ENCODE assay signal across 8 mouse cellular contexts in genomic region chr4:109430854-109431253, GRCm38 (mm10). TPM values are rescaled to one million over a fixed set of nuclear protein-coding genes. Genes with fewer than 3 reads are reported as not detected.
DNase-seq lines count a peak whose midpoint lies in the region; ATAC-seq and TF ChIP-seq lines count a peak whose summit lies in the region.

No protein-coding gene starts in this region.

- peak; percentile 62 for TF ChIP-seq CTCF in forebrain, postnatal 0 days (IDR thresholded peaks at IDR 0.05; ENCODE audit: low read depth)
- TF ChIP-seq CTCF in thymus, adult 2 months (IDR thresholded peaks at IDR 0.05; ENCODE audit: borderline replicate concordance, control insufficient read depth, extremely low read depth, insufficient read depth, low read length, poor library complexity): peak; percentile 64; the same call in 1 of the 2 replicates

- no peak overlapping the region for H3K27ac ChIP-seq in forebrain, postnatal 0 days (ENCODE audit: low read depth, low read length)
- no peak overlapping the region for H3K27ac ChIP-seq in hindbrain, embryonic 16.5 days (ENCODE audit: low read depth, low read length)
- no peak overlapping the region for H3K27ac ChIP-seq in limb, embryonic 14.5 days (replicated peaks; ENCODE audit: low read depth, low read length)
- H3K27ac ChIP-seq in midbrain, embryonic 16.5 days (ENCODE audit: low read length): no peak overlapping the region
- H3K27ac ChIP-seq in thymus, adult 2 months (ENCODE audit: control insufficient read depth, insufficient read depth, low read length): no peak overlapping the region

- ATAC-seq in cerebellum, adult (ENCODE audit: insufficient number of reproducible peaks, low FRiP score, low TSS enrichment): peak; percentile 45; the same call in 1 of the 2 replicates
- ATAC-seq in forebrain, postnatal 0 days: no peak
- ATAC-seq in hindbrain, embryonic 16.5 days: peak; percentile 40; the same call in 1 of the 2 replicates
- ATAC-seq in limb, embryonic 14.5 days (ENCODE audit: low FRiP score, low read depth): peak; percentile 45; the same call in 1 of the 2 replicates
- ATAC-seq in midbrain, embryonic 16.5 days: peak; percentile 8; the same call in 1 of the 2 replicates

- no peak overlapping the region for H3K4me2 ChIP-seq in forebrain, postnatal 0 days (ENCODE audit: low read depth)
- no peak overlapping the region for H3K4me2 ChIP-seq in hindbrain, embryonic 16.5 days (ENCODE audit: low read length)
- no peak overlapping the region for H3K4me2 ChIP-seq in limb, embryonic 14.5 days (replicated peaks; ENCODE audit: low read depth, low read length, severe bottlenecking)
- H3K4me2 ChIP-seq in midbrain, embryonic 16.5 days (ENCODE audit: low read length): no peak overlapping the region

- DNase-seq in ovary, adult 18-20 months (ENCODE audit: low spot score): peak; percentile 35
- no peak for DNase-seq in ovary, postnatal 10 days (ENCODE audit: low spot score)
- DNase-seq in forebrain, postnatal 0 days: peak; percentile 31
- DNase-seq in limb, embryonic 14.5 days (ENCODE audit: low spot score): peak; percentile 5
- DNase-seq in thymus, adult 2 months: peak; percentile 48

- WGBS in forebrain, postnatal 0 days: 56% methylated on average over 13 of the region's 13 CpGs
- WGBS in hindbrain, embryonic 16.5 days: 58% methylated on average over 13 of the region's 13 CpGs
- WGBS in limb, embryonic 14.5 days: 46% methylated on average over 13 of the region's 13 CpGs
- WGBS in midbrain, embryonic 16.5 days: 56% methylated on average over 13 of the region's 13 CpGs
- WGBS in thymus, adult 2 months: 47% methylated on average over 13 of the region's 13 CpGs

- H3K4me1 ChIP-seq in forebrain, postnatal 0 days (ENCODE audit: insufficient read depth): no peaks in the 10 kb centered on the region
- no peaks in the 10 kb centered on the region for H3K4me1 ChIP-seq in hindbrain, embryonic 16.5 days (ENCODE audit: control insufficient read depth, insufficient read depth, low read depth, low read length)
- H3K4me1 ChIP-seq in limb, embryonic 14.5 days (ENCODE audit: control insufficient read depth, insufficient read depth, low read length): peaks cover 3% of the 10 kb centered on the region; the same call in 1 of the 2 replicates
- no peaks in the 10 kb centered on the region; the same call in 1 of the 2 replicates for H3K4me1 ChIP-seq in midbrain, embryonic 16.5 days (ENCODE audit: control insufficient read depth, insufficient read depth, low read length)
- no peaks in the 10 kb centered on the region; the same call in 1 of the 2 replicates for H3K4me1 ChIP-seq in thymus, adult 2 months (replicated peaks; ENCODE audit: control insufficient read depth, insufficient read depth, low read length)

- no peak for TF ChIP-seq POLR2A in limb, embryonic 14.5 days (IDR thresholded peaks at IDR 0.05; ENCODE audit: borderline replicate concordance, extremely low read depth, insufficient read depth, insufficient read length)
- no peak for TF ChIP-seq POLR2A in thymus, adult 2 months (IDR thresholded peaks at IDR 0.05; ENCODE audit: control insufficient read depth, extremely low read depth, insufficient read depth, low read length, poor library complexity)

- H3K9me3 ChIP-seq in forebrain, postnatal 0 days (ENCODE audit: low read length): no peaks in the 10 kb centered on the region
- no peaks in the 10 kb centered on the region for H3K9me3 ChIP-seq in hindbrain, embryonic 16.5 days (ENCODE audit: control insufficient read depth, low read length)
- no peaks in the 10 kb centered on the region for H3K9me3 ChIP-seq in limb, embryonic 14.5 days (ENCODE audit: control insufficient read depth, low read length)
- no peaks in the 10 kb centered on the region for H3K9me3 ChIP-seq in midbrain, embryonic 16.5 days (replicated peaks; ENCODE audit: control insufficient read depth, low read length, poor library complexity, severe bottlenecking)

- H3K27me3 ChIP-seq in forebrain, postnatal 0 days (ENCODE audit: insufficient read depth, low read length): no peaks in the 10 kb centered on the region
- H3K27me3 ChIP-seq in hindbrain, embryonic 16.5 days (replicated peaks; ENCODE audit: control insufficient read depth, insufficient read depth, low read length): no peaks in the 10 kb centered on the region
- H3K27me3 ChIP-seq in limb, embryonic 14.5 days (ENCODE audit: control insufficient read depth, insufficient read depth, low read length): no peaks in the 10 kb centered on the region
- no peaks in the 10 kb centered on the region for H3K27me3 ChIP-seq in midbrain, embryonic 16.5 days (ENCODE audit: control insufficient read depth, insufficient read depth, low read depth, low read length)
- H3K27me3 ChIP-seq in thymus, adult 2 months (ENCODE audit: control insufficient read depth, insufficient read depth, low read length): no peaks in the 10 kb centered on the region

- no peaks in the 10 kb centered on the region for H3K36me3 ChIP-seq in forebrain, postnatal 0 days (ENCODE audit: insufficient read depth)
- no peaks in the 10 kb centered on the region for H3K36me3 ChIP-seq in hindbrain, embryonic 16.5 days (ENCODE audit: control insufficient read depth, insufficient read depth, low read length)
- H3K36me3 ChIP-seq in limb, embryonic 14.5 days (ENCODE audit: control insufficient read depth, insufficient read depth, low read length): no peaks in the 10 kb centered on the region
- no peaks in the 10 kb centered on the region for H3K36me3 ChIP-seq in midbrain, embryonic 16.5 days (ENCODE audit: control insufficient read depth, insufficient read depth, low read length)
- no peaks in the 10 kb centered on the region for H3K36me3 ChIP-seq in thymus, adult 2 months (ENCODE audit: control insufficient read depth, insufficient read depth, low read length)

- no peak overlapping the region for H3K4me3 ChIP-seq in forebrain, postnatal 0 days (ENCODE audit: low read depth, low read length)
- H3K4me3 ChIP-seq in hindbrain, embryonic 16.5 days (ENCODE audit: low read length): no peak overlapping the region
- no peak overlapping the region for H3K4me3 ChIP-seq in limb, embryonic 14.5 days (replicated peaks; ENCODE audit: low read length)
- H3K4me3 ChIP-seq in midbrain, embryonic 16.5 days (ENCODE audit: low read depth, low read length): no peak overlapping the region
- no peak overlapping the region for H3K4me3 ChIP-seq in thymus, adult 2 months (ENCODE audit: control insufficient read depth, insufficient read depth, low read length)

- H3K9ac ChIP-seq in forebrain, postnatal 0 days: no peak overlapping the region
- H3K9ac ChIP-seq in hindbrain, embryonic 16.5 days (ENCODE audit: low read depth, low read length): no peak overlapping the region
- H3K9ac ChIP-seq in limb, embryonic 14.5 days (ENCODE audit: low read depth, low read length, severe bottlenecking): no peak overlapping the region
- no peak overlapping the region for H3K9ac ChIP-seq in midbrain, embryonic 16.5 days (ENCODE audit: low read depth, low read length)

RNA-seq across cellular contexts. Expression of gene Ttc39a, which starts 24.4 kb away (rescaled TPM):
- total RNA-seq in forebrain, postnatal 0 days (2014; rRNA removed): 1.5 and 4.5 TPM in 2 replicates
- polyA plus RNA-seq in forebrain, postnatal 0 days (2015; fragmentation: Nextera tagmentation; extraction: Ambion mirVana): 1.1 and 1.9 TPM in 2 replicates
- 3.4 and 5.0 TPM in 2 replicates for polyA plus RNA-seq in hindbrain, embryonic 16.5 days (2015; fragmentation: Nextera tagmentation; extraction: Ambion mirVana)
- 5.4 and 6.0 TPM in 2 replicates for polyA plus RNA-seq in limb, embryonic 14.5 days (2012; rRNA removed)
- polyA plus RNA-seq in limb, embryonic 14.5 days (2014; fragmentation: Nextera tagmentation; extraction: Ambion mirVana): 4.0 and 4.3 TPM in 2 replicates
- 2.8 and 2.9 TPM in 2 replicates for polyA plus RNA-seq in midbrain, embryonic 16.5 days (2015; fragmentation: Nextera tagmentation; extraction: Ambion mirVana)
- polyA plus RNA-seq in thymus, adult 2 months (2012; rRNA removed): 15.0 and 17.2 TPM in 2 replicates

RNA-seq across cellular contexts. Expression of gene Rnf11, which starts 53.7 kb away (rescaled TPM):
- 161 and 167 TPM in 2 replicates for total RNA-seq in forebrain, postnatal 0 days (2014; rRNA removed)
- polyA plus RNA-seq in forebrain, postnatal 0 days (2015; fragmentation: Nextera tagmentation; extraction: Ambion mirVana): 68.7 and 84.0 TPM in 2 replicates
- 58.8 and 60.3 TPM in 2 replicates for polyA plus RNA-seq in hindbrain, embryonic 16.5 days (2015; fragmentation: Nextera tagmentation; extraction: Ambion mirVana)
- 39.3 and 43.6 TPM in 2 replicates for polyA plus RNA-seq in limb, embryonic 14.5 days (2012; rRNA removed)
- polyA plus RNA-seq in limb, embryonic 14.5 days (2014; fragmentation: Nextera tagmentation; extraction: Ambion mirVana): 67.0 and 71.7 TPM in 2 replicates
- 64.3 and 68.5 TPM in 2 replicates for polyA plus RNA-seq in midbrain, embryonic 16.5 days (2015; fragmentation: Nextera tagmentation; extraction: Ambion mirVana)
- polyA plus RNA-seq in thymus, adult 2 months (2012; rRNA removed): 16.1 and 23.8 TPM in 2 replicates
